Mouse (Mus musculus): ENCODE results near the gene Bglap.
"Not testable (repeated sequence)": the region's sequence is repeated elsewhere in the genome, so short reads cannot be mapped to it uniquely, and the experiment has no call there.

Gene Bglap

DNA sequence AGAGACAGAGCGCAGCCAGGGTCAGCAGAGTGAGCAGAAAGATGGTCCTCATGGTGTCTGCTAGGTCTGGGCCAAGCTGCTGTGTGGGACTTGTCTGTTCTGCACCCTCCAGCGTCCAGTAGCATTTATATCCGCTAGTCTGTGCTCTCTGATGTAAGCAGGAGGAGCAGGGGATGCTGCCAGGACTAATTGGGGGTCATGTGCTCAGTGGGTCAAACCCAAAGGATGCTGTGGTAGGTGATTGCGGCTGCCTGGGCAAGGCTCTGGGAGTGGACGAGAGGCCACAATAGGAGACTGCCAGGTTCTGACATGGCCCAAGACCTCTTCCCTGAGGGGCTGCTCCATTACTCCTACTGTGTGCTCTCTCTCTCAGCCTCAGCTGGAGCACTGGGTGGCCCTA lies at the start of gene Bglap:
Gene Bglap, minus strand, starts transcription at position 101 of the 400 bp plus-strand sequence.
- no peak for DNase-seq

GRCm38 (mm10) chr3:88428639-88429038 lies 44.4 kb upstream of the Bglap start:
- not testable (repeated sequence) for DNase-seq

DNA sequence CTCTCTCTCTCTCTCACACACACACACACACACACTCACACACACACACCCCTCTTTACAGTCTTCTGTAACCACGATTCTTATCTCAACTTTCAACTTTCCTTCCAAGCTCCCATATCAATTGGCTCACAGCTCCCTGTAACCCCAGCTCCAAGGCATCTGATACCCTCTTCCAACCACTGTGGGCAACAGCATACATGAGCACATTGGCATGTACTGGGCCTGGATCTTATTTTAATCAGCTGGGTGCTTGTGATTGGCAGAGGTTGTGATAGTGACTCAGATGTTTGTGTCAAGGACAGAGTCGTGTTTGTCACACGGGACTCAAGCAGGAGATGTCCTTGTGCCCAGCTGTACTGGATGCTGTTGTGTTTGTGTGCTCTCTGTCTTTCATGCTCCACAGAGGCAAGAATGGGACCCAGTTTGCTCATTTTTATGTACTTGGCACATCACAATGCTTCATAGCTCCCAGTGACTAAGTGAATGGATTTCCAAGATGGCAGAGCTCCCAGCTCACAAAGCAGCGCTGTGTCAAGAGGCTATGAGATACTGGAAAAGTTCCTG lies 43.2 kb upstream of the Bglap start:
- DNase-seq = no peak

GRCm38 (mm10) chr3:88425708-88426420 lies 41.6 kb upstream of the Bglap start:
- no peak for DNase-seq

DNA sequence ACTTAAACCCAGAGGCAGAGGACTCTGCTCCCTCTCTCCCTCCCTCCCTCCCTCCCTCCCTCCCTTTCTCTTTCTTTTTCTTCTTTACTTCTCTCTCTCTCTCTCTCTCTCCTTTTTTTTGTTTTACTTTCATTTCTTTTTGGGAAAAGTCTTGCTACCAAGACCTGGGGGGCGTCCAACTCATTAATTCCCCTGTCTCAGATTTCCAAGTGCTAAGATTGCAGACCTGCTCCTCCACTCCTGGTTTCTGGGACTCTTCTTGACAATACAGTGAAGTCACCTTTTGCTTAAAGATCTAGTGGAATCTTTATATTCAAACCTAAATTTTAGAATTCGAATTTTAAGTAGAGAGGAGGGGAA lies 41.0 kb upstream of the Bglap start:
- DNase-seq = no peak

- peak; percentile 98 for DNase-seq
Observed at GRCm38 (mm10) chr3:88424605-88425329, 40.5 kb upstream of the Bglap start, which contains the start of gene Slc25a44. Gene Slc25a44 (minus strand): TSS chr3:88425139.

- DNase-seq = peak; percentile 68 to 80
Observed at GRCm38 (mm10) chr3:88422020-88422720, 37.9 kb upstream of the Bglap start.

- DNase-seq = no peak
Observed at GRCm38 (mm10) chr3:88420771-88421170, 36.5 kb upstream of the Bglap start.

GRCm38 (mm10) chr3:88418016-88418415 lies 33.8 kb upstream of the Bglap start:
- DNase-seq = peak in 1 of 2 experiments; percentile 15

DNA sequence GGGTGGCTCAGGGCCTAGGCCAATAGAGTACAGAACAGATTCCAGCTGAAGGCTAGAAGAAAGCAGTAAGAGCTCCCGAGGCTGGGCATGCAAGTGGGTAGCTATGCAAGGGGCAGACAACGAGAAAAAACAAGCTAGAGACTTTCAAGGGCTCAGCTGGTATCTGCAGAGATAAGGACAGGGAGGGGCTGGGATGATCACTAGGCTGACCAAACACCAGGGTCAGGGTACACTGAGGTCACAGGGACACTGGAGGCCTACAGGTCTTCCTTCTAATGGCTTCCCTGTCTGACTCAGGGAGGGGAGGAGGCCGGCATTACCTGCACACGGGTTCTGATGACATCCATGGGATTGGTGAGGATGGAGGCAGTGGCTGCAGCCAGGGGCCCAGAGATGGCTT lies 31.4 kb upstream of the Bglap start:
- DNase-seq = no peak

GRCm38 (mm10) chr3:88412636-88413035 lies 28.4 kb upstream of the Bglap start:
- DNase-seq = no peak

DNA sequence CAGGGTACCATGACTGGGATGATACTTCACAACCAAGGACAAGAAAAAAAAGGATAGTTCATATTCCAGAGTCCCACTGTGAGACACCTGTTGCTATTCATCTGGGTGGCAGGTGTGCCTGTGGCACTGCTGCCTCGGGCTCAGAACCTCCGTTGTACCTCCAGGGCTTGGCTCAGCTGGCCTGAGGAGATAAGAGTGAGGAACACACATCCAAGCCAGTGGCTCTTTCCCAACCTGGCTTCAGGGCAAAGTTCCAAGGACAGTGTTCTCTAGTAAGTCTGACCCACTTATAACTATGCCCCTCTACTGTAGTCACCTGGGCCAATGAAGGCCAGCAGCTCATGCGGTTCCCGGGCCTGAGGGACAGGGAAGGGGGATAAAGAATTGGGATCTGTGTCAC lies 27.4 kb upstream of the Bglap start:
- DNase-seq = no peak

DNA sequence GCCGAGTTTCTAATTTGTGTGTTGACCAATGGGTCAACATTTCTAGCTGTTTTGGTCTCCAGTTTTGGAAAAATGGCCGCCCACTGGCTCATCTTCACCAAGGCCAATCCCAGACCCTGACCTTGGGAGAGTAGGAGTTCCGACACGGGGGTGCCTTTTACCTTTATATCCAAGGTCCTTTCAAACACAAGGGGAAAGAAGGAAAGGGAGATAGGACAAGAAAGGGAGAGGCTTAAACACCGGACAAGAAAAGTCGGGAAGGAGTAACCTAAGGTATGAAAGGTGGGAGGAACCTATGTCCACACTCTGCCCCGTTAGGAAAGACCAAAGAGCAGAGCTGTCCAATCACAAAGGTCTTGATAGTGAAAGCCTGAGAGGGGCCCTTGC lies 26.4 kb upstream of the Bglap start:
- peak in 1 of 2 experiments; percentile 10 for DNase-seq

- peak; percentile 95 for DNase-seq
Observed at GRCm38 (mm10) chr3:88409741-88410644, 25.7 kb upstream of the Bglap start, which contains the start of gene Pmf1. Gene Pmf1 (minus strand): TSS chr3:88410331.

GRCm38 (mm10) chr3:88408953-88409352 lies 24.7 kb upstream of the Bglap start:
- DNase-seq = no peak

DNA sequence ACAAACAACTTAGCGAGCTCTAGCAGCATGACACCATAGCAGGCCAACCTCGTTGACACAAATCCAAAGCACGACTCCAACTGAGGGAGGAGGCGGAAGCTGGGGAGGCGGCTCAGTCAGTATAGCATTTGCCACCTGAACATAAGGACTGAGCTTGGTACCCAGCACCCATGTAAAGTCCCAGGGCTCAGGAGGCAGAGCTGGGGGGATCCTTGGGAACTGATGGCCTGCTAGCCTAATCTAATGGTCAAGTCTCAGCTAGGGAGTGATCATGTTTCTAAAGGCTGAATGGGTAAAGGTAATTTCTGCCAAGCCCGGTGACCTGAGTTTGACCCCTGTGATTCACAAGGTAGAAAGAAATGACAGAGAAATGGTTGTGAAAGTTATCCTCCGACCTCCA lies 23.3 kb upstream of the Bglap start:
- DNase-seq = no peak

DNA sequence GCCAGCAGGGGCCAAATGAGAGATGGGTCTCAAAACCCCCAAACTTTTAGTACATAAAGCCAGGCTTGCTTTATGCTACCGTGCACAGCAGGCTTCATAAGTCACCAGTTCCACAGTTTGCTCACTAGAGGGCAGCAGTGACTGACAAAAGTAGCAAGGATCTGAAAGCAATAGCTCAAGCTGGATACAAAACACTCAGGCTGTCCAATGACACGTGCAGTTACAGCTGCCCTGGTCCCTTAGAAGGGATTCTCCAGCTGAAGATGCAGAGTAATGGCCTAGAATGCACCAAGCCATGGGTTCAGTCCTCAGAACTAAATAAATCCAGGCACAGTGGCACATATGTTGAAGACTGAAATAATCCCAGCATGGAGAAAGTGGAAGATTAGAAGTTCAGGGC lies 22.8 kb upstream of the Bglap start:
- peak; percentile 47 to 67 for DNase-seq

GRCm38 (mm10) chr3:88403522-88404230 lies 19.4 kb upstream of the Bglap start:
- DNase-seq = no peak

- DNase-seq = no peak
Observed at GRCm38 (mm10) chr3:88398666-88399065, 14.4 kb upstream of the Bglap start.

- DNase-seq = no peak
Observed at GRCm38 (mm10) chr3:88395742-88396141, 11.5 kb upstream of the Bglap start.

GRCm38 (mm10) chr3:88395288-88395687 lies 11.0 kb upstream of the Bglap start:
- DNase-seq = no peak

Data from lung, adult 18-20 months (tissue).